Comparison of ENCODE assay signal across 21 mouse cellular contexts in the genomic region with DNA sequence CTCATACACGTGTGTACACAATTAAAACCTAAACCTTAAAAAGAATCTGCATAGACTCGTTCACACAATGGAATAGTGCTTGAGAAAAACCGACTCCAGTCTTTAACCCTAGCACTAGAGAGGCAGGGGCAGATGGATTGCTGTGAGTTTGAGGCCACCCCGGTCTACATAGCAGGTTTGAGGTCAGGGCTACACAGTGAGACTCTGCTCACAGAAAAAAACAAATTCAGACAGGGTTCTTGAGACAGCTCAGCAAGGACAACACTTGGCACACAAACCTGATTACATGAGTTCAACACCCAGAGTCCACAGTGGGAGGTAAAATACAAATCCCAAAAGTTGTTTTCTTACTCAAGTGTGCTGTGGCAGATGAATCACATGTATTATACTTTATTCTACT. TPM values are rescaled to one million over a fixed set of nuclear protein-coding genes. Genes with fewer than 3 reads are reported as not detected.
DNase-seq lines count a peak whose midpoint lies in the region; ATAC-seq lines count a peak whose summit lies in the region.
"Had no signal": no experiment of that assay in that cellular context is flagged by ENCODE, and none has a peak within 500 bp of the region (broad histone marks: within the 10 kb centered on the region; RNA-seq: fewer than 3 reads in every experiment).

No protein-coding gene starts in this region.

- no peak overlapping the region for H3K4me2 ChIP-seq in heart, embryonic 11.5 days

- H3K4me1 ChIP-seq in heart, embryonic 11.5 days (ENCODE audit: control insufficient read depth, insufficient read depth, low read length): no peaks in the 10 kb centered on the region

- peaks cover 14% of the 10 kb centered on the region for H3K36me3 ChIP-seq in heart, embryonic 11.5 days (ENCODE audit: control insufficient read depth, insufficient read depth, low read length)

- H3K9ac ChIP-seq in heart, embryonic 11.5 days (ENCODE audit: low read depth, low read length): no peak overlapping the region

- H3K27ac ChIP-seq in heart, embryonic 11.5 days (ENCODE audit: low read depth, low read length): no peak overlapping the region

- no peak overlapping the region for H3K4me3 ChIP-seq in heart, embryonic 11.5 days (ENCODE audit: low read depth, low read length)

- H3K27me3 ChIP-seq in heart, embryonic 11.5 days (ENCODE audit: control insufficient read depth, insufficient read depth, low read length): no peaks in the 10 kb centered on the region
- H3K27me3 ChIP-seq: CH12.LX, Patski had no signal

- WGBS in heart, embryonic 11.5 days (ENCODE audit: insufficient replicate concordance): 83% methylated on average over 4 of the region's 4 CpGs

- no peak for ATAC-seq in heart, embryonic 11.5 days (replicated peaks; ENCODE audit: insufficient number of reproducible peaks, low FRiP score, low TSS enrichment)
- ATAC-seq: activated CD4-positive, CD25-positive, alpha-beta regulatory T cell, adult 4 months; CD4-positive, CD25-positive, alpha-beta regulatory T cell, adult 4 months; Patski had no signal

- H3K9me3 ChIP-seq in heart, embryonic 11.5 days (replicated peaks; ENCODE audit: control insufficient read depth, low read length): peaks cover 2% of the 10 kb centered on the region; the same call in 1 of the 2 replicates
- H3K9me3 ChIP-seq: G1E had no signal

- DNase-seq in adrenal gland, adult 2 months: peak; percentile 55
- DNase-seq in adrenal gland, postnatal 36 days: no peak
- peak; percentile 41 for DNase-seq in adrenal gland, adult 8-10 months
- no peak for DNase-seq in adrenal gland, postnatal 10 days
- DNase-seq in heart, adult 11 months: peak; percentile 59
- DNase-seq: adrenal gland, postnatal 14 days; adrenal gland, postnatal 25 days; B cell, adult 2 months; cerebellum, adult 11 months; cerebellum, adult 11-12 months; cerebellum, adult 18-20 months; cerebellum, adult 2 months; cerebellum, adult 8-10 months; cerebellum, adult 9-10 months; cerebellum, adult 9-11 months had no signal

RNA-seq across cellular contexts. Expression of gene Pigu, which starts 31.2 kb away (rescaled TPM):
- 10 to 100 TPM; 41.2 to 41.5 TPM for total RNA-seq in adrenal gland, adult 2 months (2021)
- polyA plus RNA-seq in adrenal gland, adult 2 months (2012; rRNA removed): 19.6 TPM in 2 replicates
- total RNA-seq in adrenal gland, postnatal 36 days (2021): 10 to 100 TPM; 34.4 to 40.9 TPM
- total RNA-seq in adrenal gland, adult 8-10 months (2022): 10 to 100 TPM; 31.3 to 50.4 (median 38.7) TPM
- total RNA-seq in adrenal gland, postnatal 10 days (2021): 10 to 100 TPM; 28.5 to 33.5 TPM
- 60.2 and 67.1 TPM in 2 replicates for polyA plus RNA-seq in heart, embryonic 11.5 days (2014; fragmentation: Nextera tagmentation; extraction: Ambion mirVana)

RNA-seq across cellular contexts. Expression of gene Map1lc3a, which starts 49.9 kb away (rescaled TPM):
- 100 to 1,000 TPM; 475 to 819 TPM for total RNA-seq in adrenal gland, adult 2 months (2021)
- 2,934 and 3,400 TPM in 2 replicates for polyA plus RNA-seq in adrenal gland, adult 2 months (2012; rRNA removed)
- 100 to 1,000 TPM; 469 to 912 TPM for total RNA-seq in adrenal gland, postnatal 36 days (2021)
- 100 to 1,000 TPM; 298 to 859 (median 554) TPM for total RNA-seq in adrenal gland, adult 8-10 months (2022)
- 100 to 1,000 TPM; 421 to 505 TPM for total RNA-seq in adrenal gland, postnatal 10 days (2021)
- polyA plus RNA-seq in heart, embryonic 11.5 days (2014; fragmentation: Nextera tagmentation; extraction: Ambion mirVana): 187 and 189 TPM in 2 replicates

RNA-seq across cellular contexts. Expression of gene Trp53inp2, which starts 54.9 kb away (rescaled TPM):
- total RNA-seq in adrenal gland, adult 2 months (2021): 100 to 1,000 TPM; 221 to 429 TPM
- 714 and 755 TPM in 2 replicates for polyA plus RNA-seq in adrenal gland, adult 2 months (2012; rRNA removed)
- total RNA-seq in adrenal gland, postnatal 36 days (2021): 100 to 1,000 TPM; 283 to 299 TPM
- 100 to 1,000 TPM; 182 to 291 (median 250) TPM for total RNA-seq in adrenal gland, adult 8-10 months (2022)
- total RNA-seq in adrenal gland, postnatal 10 days (2021): 100 to 1,000 TPM; 234 to 237 TPM
- 69.9 and 96.9 TPM in 2 replicates for polyA plus RNA-seq in heart, embryonic 11.5 days (2014; fragmentation: Nextera tagmentation; extraction: Ambion mirVana)

Comparison
In these comparisons a context has a peak if more than half of its experiments do, and no peak if none do; other contexts are left out.
1. DNase-seq: peak in adrenal gland, adult 2 months (single experiment), adrenal gland, adult 8-10 months (single experiment) and heart, adult 11 months (single experiment); none in adrenal gland, postnatal 36 days (0 of 2) and adrenal gland, postnatal 10 days (single experiment).